Mouse (Mus musculus) forebrain, embryonic 15.5 days (tissue): Measurements from ENCODE around the gene Plekhg5. TPM values are rescaled to one million over a fixed set of nuclear protein-coding genes. Genes with fewer than 3 reads are reported as not detected.

Experiments used
- ATAC-seq: fragments of 200-750 bp; cut with Nextera tagmentation; replicated peaks from 2 replicates; pipeline ENCODE4 v1.8.0; 2017; ENCODE audit warnings: mild to moderate bottlenecking, moderate TSS enrichment, moderate library complexity
- H3K27ac ChIP-seq: fragments of 300-500 bp; sonication (generic); replicated peaks from 2 replicates; pipeline ENCODE4 v1.5.1; 2015; ENCODE audit warnings: mild to moderate bottlenecking, inconsistent platforms
- H3K27me3 ChIP-seq: fragments of 300-500 bp; sonication (generic); 2 replicates; pipeline ENCODE4 v1.6.1; 2015; ENCODE audit warnings: inconsistent platforms
- H3K36me3 ChIP-seq: fragments of 300-500 bp; sonication (generic); 2 replicates; pipeline ENCODE4 v1.6.1; 2015; ENCODE audit warnings: mild to moderate bottlenecking, inconsistent platforms
- H3K4me1 ChIP-seq: fragments of 300-500 bp; sonication (generic); 2 replicates; pipeline ENCODE4 v1.6.1; 2015; ENCODE audit warnings: inconsistent platforms
- H3K4me2 ChIP-seq: fragments of 300-500 bp; sonication (generic); replicated peaks from 2 replicates; pipeline ENCODE4 v1.6.1; 2015; ENCODE audit warnings: mild to moderate bottlenecking, inconsistent platforms
- H3K4me3 ChIP-seq: fragments of 300-500 bp; sonication (generic); 2 replicates; pipeline ENCODE4 v1.5.1; 2015; ENCODE audit warnings: mild to moderate bottlenecking, inconsistent platforms
- H3K9ac ChIP-seq: fragments of 300-500 bp; sonication (generic); replicated peaks from 2 replicates; pipeline ENCODE4 v1.6.1; 2015; ENCODE audit warnings: mild to moderate bottlenecking, inconsistent platforms
- H3K9me3 ChIP-seq: fragments of 300-500 bp; sonication (generic); 2 replicates; pipeline ENCODE4 v1.6.1; 2016; ENCODE audit warnings: inconsistent platforms
- WGBS: fragments of 180-500 bp; shearing (Covaris S2); methylation state at CpG from one replicate; pipeline ENCODE4 v1.1.7; 2015; ENCODE audit warnings: mixed read lengths; 5-methylcytosine and 5-hydroxymethylcytosine counted together
- polyA plus RNA-seq: library from polyadenylated mRNA; unstranded; fragments of >200 nt; fragmentation: Nextera tagmentation; extraction: Ambion mirVana; gene quantifications from 2 replicates; pipeline ENCODE4 v1.2.1, GENCODE M21; 2015

The Plekhg5 gene
- polyA plus RNA-seq, 1 experiment from 2014 or later: 9.3 TPM

DNA sequence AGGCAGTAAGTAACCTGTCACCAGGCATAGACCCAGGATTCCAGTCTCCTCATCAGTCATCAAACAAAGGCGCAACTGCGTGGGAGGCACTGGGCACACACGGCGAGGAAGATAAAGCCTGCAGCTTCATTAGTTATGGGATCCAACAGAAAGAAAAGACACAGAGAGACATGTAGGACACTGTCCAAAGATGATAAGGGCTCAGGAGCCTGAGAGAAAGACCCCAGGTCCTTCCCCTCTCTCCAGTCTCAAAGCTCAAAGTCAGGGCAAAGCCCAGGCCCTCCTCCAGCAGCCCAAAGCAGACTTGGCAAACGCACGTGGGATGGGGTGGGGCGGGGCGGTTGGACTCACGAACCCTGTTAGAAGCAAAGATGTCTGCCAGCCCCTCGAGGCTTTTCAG is 73.2 kb downstream of the Plekhg5 start:
- peaks cover 5% of the 10 kb centered on the region; the same call in 1 of the 2 replicates for H3K4me1 ChIP-seq
- 72% methylated on average over 10 of the region's 10 CpGs for WGBS
- no peaks in the 10 kb centered on the region for H3K36me3 ChIP-seq
- ATAC-seq: no peak
- no peak overlapping the region for H3K27ac ChIP-seq
- no peaks in the 10 kb centered on the region for H3K9me3 ChIP-seq
- peaks cover 14% of the 10 kb centered on the region for H3K27me3 ChIP-seq
- H3K4me3 ChIP-seq: no peak overlapping the region
- no peak overlapping the region for H3K4me2 ChIP-seq
- no peak overlapping the region for H3K9ac ChIP-seq

DNA sequence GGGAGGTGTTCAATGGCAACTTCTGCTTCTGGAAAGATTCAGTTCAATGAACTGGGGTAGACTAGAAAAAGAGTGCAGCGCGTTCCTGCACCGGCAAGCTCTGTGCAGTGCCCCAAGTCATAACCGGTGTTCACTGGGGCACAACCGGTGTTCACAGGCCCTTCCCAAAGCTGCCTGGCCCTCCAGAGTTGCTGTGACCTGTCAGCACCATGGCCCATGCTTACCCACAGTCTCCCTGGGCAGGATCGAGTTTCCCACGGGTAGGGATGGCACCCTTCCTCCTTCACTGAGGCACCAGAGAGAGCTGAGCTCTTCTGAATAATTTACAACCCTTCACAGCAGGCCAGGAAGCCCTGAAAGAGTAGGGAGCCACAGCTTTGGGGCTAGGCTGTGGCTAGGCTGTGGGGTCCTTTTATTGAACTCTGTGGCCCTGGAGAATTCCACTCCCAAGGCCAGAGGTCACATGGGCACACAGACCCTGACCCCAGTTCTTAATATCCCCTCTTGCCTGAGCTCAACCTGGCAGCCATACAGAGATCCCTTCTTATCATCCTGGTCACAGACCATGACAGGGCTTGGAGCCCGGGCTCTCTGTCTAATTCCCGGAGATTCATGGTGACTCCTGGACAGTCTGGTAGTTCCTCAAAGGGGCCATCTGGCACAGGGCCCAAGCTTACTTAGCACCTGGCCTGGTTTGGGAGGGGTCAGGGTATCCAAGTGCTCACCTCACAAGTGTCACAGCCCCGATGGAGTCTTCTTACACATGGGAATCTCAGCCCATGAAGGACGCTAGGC is 73.9 kb downstream of the Plekhg5 start:
- no peak overlapping the region for H3K27ac ChIP-seq
- WGBS: 75% methylated on average over 11 of the region's 11 CpGs
- no peaks in the 10 kb centered on the region for H3K36me3 ChIP-seq
- peaks cover 19% of the 10 kb centered on the region for H3K27me3 ChIP-seq
- ATAC-seq: no peak
- H3K4me1 ChIP-seq: peaks cover 5% of the 10 kb centered on the region; the same call in 1 of the 2 replicates
- no peak overlapping the region for H3K4me2 ChIP-seq
- H3K9me3 ChIP-seq: no peaks in the 10 kb centered on the region
- H3K4me3 ChIP-seq: no peak overlapping the region
- no peak overlapping the region for H3K9ac ChIP-seq

DNA sequence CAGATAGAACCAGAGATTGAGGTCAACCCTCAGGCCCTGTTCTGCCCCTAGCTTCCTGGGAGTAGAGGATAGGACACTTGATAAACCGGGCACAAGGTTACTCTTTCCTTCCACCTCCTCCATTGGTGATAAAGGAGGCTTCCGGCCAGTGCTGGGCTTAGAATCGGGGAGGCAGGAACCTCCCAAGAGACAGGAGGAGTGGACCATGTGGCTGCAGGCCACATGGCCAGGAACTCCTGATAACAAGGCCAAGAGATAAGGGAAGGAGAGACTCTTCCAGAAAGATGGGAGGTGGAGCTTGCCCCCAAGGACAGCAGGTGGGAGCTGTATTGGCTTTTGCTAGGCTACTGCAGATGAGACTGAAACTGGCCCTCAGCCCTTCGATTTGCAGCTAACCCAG is 78.2 kb downstream of the Plekhg5 start:
- WGBS: 79% methylated on average over 4 of the region's 4 CpGs

DNA sequence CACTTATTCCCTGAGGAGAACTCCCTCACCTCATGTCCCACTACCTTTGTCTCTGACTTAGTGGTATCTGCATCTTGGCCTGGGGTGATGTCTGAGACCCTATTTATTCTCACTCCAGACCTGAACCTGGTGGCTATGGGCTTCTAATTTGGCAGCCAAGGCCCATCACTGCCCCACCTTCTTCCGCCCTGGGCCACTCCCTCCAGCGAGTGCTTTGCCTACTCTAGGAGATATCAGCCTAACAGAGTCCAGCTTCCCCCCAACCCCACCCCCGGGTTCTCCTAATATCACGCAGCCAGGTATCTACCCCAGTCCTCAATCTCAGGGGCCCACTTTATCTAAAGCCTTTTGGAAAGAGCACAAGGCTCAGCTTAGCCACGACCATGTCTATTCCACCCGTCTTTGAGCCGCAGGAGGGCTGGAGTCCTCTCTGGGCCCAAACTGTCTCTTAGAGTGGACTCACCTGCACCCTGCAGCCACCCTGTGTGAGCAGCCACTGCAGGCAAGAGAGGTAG is 79.2 kb downstream of the Plekhg5 start:
- peak overlapping the region; percentile 27 for H3K4me3 ChIP-seq
- ATAC-seq: no peak
- peak overlapping the region; percentile 35 for H3K4me2 ChIP-seq
- no peak overlapping the region for H3K9ac ChIP-seq
- H3K4me1 ChIP-seq: peaks cover 16% of the 10 kb centered on the region
- no peaks in the 10 kb centered on the region for H3K9me3 ChIP-seq
- 23% methylated on average over 7 of the region's 7 CpGs for WGBS
- no peak overlapping the region for H3K27ac ChIP-seq
- H3K36me3 ChIP-seq: no peaks in the 10 kb centered on the region
- peaks cover 53% of the 10 kb centered on the region for H3K27me3 ChIP-seq

More for the DNA sequence above, 78.2 kb downstream of the Plekhg5 start:
- H3K36me3 ChIP-seq: no peaks in the 10 kb centered on the region
- ATAC-seq: no peak
- H3K9ac ChIP-seq: no peak overlapping the region
- peaks cover 51% of the 10 kb centered on the region for H3K27me3 ChIP-seq
- no peaks in the 10 kb centered on the region for H3K9me3 ChIP-seq
- H3K4me1 ChIP-seq: peaks cover 16% of the 10 kb centered on the region
- H3K4me3 ChIP-seq: no peak overlapping the region
- H3K27ac ChIP-seq: no peak overlapping the region
- no peak overlapping the region for H3K4me2 ChIP-seq

DNA sequence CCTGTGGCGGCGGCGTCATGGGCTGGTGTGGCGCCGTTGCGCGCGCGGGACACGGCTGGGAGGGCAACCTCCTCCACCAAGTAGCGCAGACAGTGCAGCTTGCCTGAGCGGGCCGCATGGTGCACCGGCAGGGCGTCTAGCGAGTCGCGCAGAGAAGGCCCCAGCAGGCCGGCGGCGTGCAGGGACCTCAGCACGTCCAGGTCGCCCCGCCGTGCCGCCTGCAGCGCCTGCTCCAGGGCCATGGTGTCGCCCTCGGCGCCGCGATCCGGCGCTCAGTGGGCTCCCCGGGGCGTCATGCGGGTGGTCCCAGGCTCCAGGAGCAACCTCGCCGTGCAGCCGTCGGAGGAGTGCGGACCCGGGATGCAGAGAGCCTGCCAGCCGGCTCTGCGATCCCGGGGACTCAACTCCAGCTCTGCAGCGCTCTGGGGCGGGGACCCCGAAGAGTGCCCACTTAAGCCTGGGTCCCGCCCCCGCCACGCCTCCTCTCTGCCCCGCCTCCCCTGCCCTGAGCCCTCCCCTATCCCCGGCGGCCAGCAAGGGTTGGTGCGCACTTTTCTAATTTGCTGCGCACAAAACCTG is 79.8 kb downstream of the Plekhg5 start, which contains the start of gene Espn:
Gene Espn (minus strand): TSS at position 406 of the 579 bp plus-strand sequence.
- Histone ChIP-seq H3K27me3 (peaks cover 53% of the 10 kb centered on the region), H3K36me3 (no peaks in the 10 kb centered on the region), H3K9me3 (no peaks in the 10 kb centered on the region), H3K4me3 (peak within 1 kb of the TSS; percentile 27), H3K4me2 (peak within 1 kb of the TSS; percentile 35), H3K4me1 (peaks cover 16% of the 10 kb centered on the region), H3K9ac (no peak within 1 kb of the TSS), H3K27ac (no peak within 1 kb of the TSS)
- peak; percentile 60 for ATAC-seq
- under 1% methylated on average over 54 of the region's 57 CpGs for WGBS

DNA sequence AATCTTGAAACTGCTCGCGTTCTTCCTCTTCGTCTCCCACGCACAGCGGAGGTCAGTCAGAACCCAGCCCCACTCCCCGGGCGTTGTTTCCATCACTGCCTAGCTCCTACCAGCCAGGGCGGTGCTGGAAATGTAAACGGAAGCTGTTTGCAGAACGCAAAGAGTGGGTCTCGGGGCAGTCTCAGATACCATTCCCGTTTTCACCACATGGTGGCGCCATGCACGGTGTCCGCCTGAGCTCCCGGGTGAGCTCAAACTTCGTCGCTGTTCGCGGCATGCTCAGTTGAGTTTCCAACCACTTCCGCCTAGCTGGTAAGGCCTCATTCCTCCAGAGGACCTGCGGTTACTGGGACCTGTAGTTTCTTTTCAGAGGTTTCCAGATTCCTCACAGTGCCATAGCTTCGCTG is 81.5 kb downstream of the Plekhg5 start:
- Histone ChIP-seq H3K36me3 (no peaks in the 10 kb centered on the region), H3K27ac (no peak overlapping the region), H3K9ac (no peak overlapping the region), H3K27me3 (peaks cover 70% of the 10 kb centered on the region), H3K4me1 (peaks cover 22% of the 10 kb centered on the region), H3K4me3 (peak overlapping the region; percentile 15), H3K9me3 (no peaks in the 10 kb centered on the region), H3K4me2 (peak overlapping the region; percentile 33)
- no peak for ATAC-seq
- WGBS: 3% methylated on average over 23 of the region's 23 CpGs

DNA sequence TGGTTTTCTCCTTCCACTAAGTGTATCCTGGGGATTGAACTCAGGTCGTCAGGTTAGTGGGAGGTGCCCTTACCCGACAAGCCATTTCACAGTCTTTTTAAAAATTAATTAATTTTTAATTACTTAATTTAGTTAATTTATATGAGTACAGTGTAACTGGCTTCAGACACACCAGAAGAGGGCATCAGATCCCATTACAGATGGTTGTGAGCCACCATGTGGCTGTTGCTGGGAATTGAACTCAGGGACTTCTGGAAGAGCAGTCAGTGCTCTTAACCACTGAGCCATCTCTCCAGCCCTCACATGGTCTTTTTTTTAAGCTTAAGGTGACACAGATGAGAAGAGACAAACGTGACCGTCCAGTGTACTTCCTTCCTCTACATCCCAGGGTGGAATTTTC is 82.7 kb downstream of the Plekhg5 start:
- no peak overlapping the region for H3K4me3 ChIP-seq
- no peak overlapping the region for H3K4me2 ChIP-seq
- H3K9me3 ChIP-seq: no peaks in the 10 kb centered on the region
- 67% methylated on average over 4 of the region's 4 CpGs for WGBS
- peaks cover 32% of the 10 kb centered on the region for H3K4me1 ChIP-seq
- H3K27ac ChIP-seq: no peak overlapping the region
- peaks cover 75% of the 10 kb centered on the region for H3K27me3 ChIP-seq
- H3K36me3 ChIP-seq: no peaks in the 10 kb centered on the region
- no peak overlapping the region for H3K9ac ChIP-seq
- ATAC-seq: no peak

DNA sequence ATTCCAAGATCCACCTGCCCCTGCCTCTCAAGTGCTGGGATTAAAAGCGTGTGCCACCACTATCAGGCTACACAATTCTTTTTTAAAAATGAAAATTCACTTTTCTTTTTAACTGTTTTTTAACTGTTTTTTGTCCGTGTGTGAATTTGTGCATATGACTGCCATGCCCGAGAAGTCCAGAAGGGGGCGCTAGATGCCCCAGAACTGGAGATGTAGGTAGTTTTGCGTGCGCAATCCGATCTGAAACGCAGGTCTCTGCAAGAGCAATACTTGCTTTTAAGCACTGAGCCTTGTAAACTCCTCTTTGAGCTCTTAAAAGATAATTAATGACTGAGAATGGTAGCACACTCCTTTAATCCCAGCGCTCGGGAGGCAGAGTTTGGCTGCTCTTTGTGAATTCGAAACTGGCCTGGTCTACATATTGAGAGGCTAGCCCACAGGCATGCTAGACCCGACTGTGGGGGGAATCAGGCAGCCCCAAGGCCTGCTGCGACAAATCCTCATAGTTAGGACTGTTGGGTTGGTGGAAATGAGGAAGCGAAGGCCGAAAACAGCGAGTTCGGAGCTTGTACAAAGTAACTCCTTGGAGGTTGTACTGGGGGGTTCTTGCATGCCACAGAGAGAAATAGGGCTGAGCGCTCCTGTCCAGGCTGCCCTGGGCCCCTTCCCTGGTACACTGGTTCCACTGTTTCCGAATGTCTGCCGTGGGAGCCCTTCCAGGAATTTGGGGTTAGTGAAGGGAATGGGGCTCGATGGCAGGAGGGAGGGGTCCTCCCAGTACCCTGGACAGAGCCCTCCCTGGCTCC is 85.7 kb downstream of the Plekhg5 start:
- Histone ChIP-seq H3K9ac (no peak overlapping the region), H3K9me3 (no peaks in the 10 kb centered on the region), H3K4me1 (peaks cover 23% of the 10 kb centered on the region), H3K27ac (no peak overlapping the region), H3K27me3 (peaks cover 68% of the 10 kb centered on the region), H3K4me3 (no peak overlapping the region), H3K36me3 (no peaks in the 10 kb centered on the region), H3K4me2 (0 out of 2 replicates have a peak overlapping the region, but pooled peaks have one; percentile 11)
- 13% methylated on average over 21 of the region's 21 CpGs for WGBS
- no peak for ATAC-seq

DNA sequence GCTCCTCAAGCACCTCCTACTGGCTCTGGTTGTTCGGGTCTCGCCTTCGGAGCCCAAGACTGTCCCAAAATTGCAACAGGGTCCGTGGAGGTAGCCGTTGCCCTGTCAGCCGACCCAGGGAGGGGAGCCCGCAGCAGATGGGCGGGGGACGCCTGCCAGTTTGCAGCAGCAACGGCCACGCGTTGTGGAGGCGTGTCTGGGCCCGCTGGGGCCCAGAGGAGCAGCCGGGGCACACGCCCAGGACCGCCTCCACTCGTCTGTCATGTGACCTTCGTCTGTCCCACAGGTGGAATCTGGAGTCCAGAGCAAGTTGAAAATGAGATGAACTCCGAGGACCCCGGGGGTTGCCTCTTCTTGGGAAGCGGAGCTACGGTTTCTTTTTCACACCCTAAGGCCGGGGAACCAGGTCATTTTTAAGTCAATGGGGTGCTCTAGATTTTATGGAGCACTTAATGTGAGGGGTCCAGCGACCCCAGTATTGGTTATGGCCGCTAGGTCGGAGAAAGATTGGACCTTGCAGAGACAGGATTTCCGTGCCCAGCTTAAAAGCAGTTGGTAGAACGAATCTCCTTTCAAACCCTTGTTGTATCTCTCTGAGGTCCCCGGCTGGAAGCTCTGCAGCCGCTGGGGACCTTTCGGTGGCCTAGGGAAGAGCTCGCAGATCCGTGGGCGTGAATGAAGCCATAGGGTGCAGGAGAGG is 86.4 kb downstream of the Plekhg5 start, which contains the start of gene Hes2:
Gene Hes2 (plus strand): TSS at position 283 of the 700 bp plus-strand sequence.
- Histone ChIP-seq H3K27me3 (peaks cover 62% of the 10 kb centered on the region), H3K4me1 (peaks cover 19% of the 10 kb centered on the region), H3K36me3 (no peaks in the 10 kb centered on the region), H3K4me3 (no peak within 1 kb of the TSS), H3K9ac (no peak within 1 kb of the TSS), H3K27ac (no peak within 1 kb of the TSS), H3K9me3 (no peaks in the 10 kb centered on the region), H3K4me2 (0 out of 2 replicates have a peak within 1 kb of the TSS, but pooled peaks have one; percentile 11)
- ATAC-seq: no peak
- 3% methylated on average over 35 of the region's 35 CpGs for WGBS

DNA sequence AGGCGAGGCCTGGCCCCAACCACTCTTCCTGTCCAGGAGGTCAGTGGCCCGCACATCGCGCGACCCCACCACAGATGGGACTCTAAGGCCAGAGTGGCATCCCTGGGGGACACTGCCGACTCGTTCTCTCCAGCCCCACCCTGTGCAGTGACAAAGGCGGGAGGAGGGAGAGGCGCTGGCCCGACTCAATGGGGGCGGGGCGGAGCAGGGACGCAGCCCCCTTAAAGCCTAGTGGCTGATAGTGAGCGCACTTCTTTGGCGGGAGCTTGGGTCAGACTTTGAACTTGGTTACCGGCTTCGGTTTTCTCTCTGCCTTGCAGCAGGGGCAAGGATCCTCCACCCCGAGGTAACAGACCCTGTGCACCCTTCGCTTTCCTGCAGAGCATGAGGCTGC is 87.0 kb downstream of the Plekhg5 start:
- H3K9ac ChIP-seq: no peak overlapping the region
- H3K27ac ChIP-seq: no peak overlapping the region
- peaks cover 56% of the 10 kb centered on the region for H3K27me3 ChIP-seq
- H3K4me3 ChIP-seq: no peak overlapping the region
- 1% methylated on average over 19 of the region's 19 CpGs for WGBS
- H3K36me3 ChIP-seq: no peaks in the 10 kb centered on the region
- ATAC-seq: no peak
- H3K9me3 ChIP-seq: no peaks in the 10 kb centered on the region
- no peak overlapping the region for H3K4me2 ChIP-seq
- H3K4me1 ChIP-seq: peaks cover 16% of the 10 kb centered on the region

DNA sequence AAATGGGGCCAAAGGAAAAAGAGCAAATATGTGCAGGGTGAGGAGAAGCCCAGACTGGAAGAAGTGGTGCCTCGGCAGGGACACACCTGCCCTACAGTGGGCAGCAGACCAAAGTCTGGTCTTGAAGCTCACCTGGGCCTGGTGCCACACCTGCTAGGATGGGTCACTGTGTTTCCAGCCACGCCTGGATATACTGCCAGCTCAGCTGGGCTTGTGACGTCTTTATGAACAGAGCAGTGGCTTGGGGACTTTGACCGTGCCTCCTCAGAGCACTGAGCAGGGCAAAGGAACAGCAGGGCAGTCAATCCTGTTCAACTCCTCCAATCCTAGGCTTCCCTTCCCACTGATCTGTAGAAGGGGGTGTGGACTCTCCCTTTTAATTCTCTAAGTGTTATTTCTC is 88.5 kb downstream of the Plekhg5 start:
- Histone ChIP-seq H3K4me3 (no peak overlapping the region), H3K9me3 (no peaks in the 10 kb centered on the region), H3K27me3 (peaks cover 52% of the 10 kb centered on the region), H3K36me3 (no peaks in the 10 kb centered on the region), H3K4me1 (peaks cover 16% of the 10 kb centered on the region), H3K27ac (no peak overlapping the region), H3K9ac (no peak overlapping the region), H3K4me2 (no peak overlapping the region)
- WGBS: 38% methylated on average over 4 of the region's 4 CpGs
- ATAC-seq: no peak
